Mouse (Mus musculus): ENCODE data around the gene Lypd1.

DNA sequence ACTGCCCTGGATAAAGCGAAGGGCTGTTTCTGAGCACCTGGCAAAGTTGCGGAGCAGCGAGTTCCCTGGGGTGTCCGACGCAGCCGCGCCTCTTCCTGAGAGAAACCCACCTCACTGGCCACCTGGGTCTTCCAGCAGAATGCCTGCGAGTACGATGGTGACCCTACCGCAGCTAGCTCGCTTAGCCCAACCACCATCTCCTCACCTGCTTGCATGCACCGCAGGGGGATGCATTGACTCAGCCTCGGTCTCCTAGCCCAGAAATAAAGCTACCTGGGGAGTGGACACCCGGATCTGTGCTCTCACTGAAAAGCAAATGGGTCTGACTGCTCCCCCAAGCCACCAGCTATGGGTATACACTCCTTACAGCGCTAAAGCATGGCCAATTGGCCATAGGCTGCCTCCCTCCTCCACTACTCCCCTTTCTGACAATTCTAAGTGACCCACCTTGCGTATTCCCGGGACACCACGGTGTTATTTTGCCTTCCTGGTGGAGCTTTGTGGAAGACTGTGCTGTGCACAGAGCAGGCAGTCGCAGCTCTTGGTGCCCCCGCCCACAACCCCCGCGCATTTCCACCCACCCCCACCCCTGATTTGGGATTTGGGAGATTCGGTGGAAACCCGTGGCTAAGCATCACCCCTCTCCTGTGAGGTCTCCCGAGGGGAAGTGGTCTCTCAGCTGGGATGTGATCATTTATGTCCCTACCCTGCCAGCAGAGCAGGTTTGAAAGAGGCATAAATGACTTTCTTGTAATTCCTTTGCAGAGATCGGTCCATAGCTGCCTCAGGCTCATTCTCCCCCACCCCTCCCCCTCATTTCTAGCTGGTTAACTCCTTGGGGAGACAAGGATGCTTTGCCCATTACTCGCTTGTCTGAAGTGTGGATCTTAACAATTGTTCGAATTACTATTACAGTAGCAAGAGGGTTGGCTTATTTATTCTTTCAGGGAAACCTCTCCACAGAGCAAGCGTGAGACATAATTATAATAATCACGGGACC is at the start of gene Lypd1:
- TF ChIP-seq CTCF (IDR thresholded peaks at IDR 0.05; ENCODE audit: borderline replicate concordance, insufficient read depth, low read length) (no peak), POLR2A (IDR thresholded peaks at IDR 0.05; ENCODE audit: low read depth, low read length) (no peak)

All from embryonic fibroblast, embryonic 13.5 days (primary cell).